Comparison of ENCODE assay signal across 9 mouse cellular contexts in the genomic region with DNA sequence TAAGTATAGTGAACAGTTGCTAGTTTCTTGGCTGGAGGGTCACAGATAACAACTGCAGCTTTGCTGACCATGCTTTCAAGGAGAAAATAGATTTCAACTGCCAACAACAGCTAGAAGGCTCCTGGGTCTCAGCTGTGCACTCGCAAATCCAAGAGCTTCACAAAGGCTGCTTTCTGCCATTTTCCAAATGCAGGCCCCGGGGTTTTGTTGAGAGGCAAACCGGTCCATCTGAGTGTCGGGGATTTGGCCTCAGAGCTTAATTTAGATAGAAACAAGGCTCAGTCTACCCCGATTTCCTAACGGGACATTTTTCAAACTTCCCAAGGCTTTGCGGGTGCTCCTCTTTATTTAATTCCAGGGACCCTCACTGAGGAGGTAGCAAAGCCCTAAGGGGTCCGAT. TPM values are rescaled to one million over a fixed set of nuclear protein-coding genes. Genes with fewer than 3 reads are reported as not detected.
A peak's percentile ranks its signal among the peaks of the same experiment; 100 is the strongest.
DNase-seq lines count a peak whose midpoint lies in the region; ATAC-seq and TF ChIP-seq lines count a peak whose summit lies in the region.
"Had no signal": no experiment of that assay in that cellular context is flagged by ENCODE, and none has a peak within 500 bp of the region (broad histone marks: within the 10 kb centered on the region; RNA-seq: fewer than 3 reads in every experiment).

No protein-coding gene starts in this region.

- no peak overlapping the region for H3K9ac ChIP-seq in hindbrain, embryonic 12.5 days
- no peak overlapping the region for H3K9ac ChIP-seq in hindbrain, postnatal 0 days (replicated peaks; ENCODE audit: low read length)
- peak overlapping the region; percentile 28 for H3K9ac ChIP-seq in ES-Bruce4 (ENCODE audit: low read depth, poor library complexity, severe bottlenecking)
- no peak overlapping the region for H3K9ac ChIP-seq in embryonic facial prominence, embryonic 14.5 days (ENCODE audit: low read depth, low read length)

- H3K9me3 ChIP-seq in hindbrain, embryonic 12.5 days (replicated peaks), result no peaks in the 10 kb centered on the region
- no peaks in the 10 kb centered on the region for H3K9me3 ChIP-seq in hindbrain, postnatal 0 days (ENCODE audit: low read length)
- H3K9me3 ChIP-seq in ES-Bruce4 (replicated peaks; ENCODE audit: control insufficient read depth, insufficient read depth, low read length, poor library complexity, severe bottlenecking), result no peaks in the 10 kb centered on the region
- no peaks in the 10 kb centered on the region for H3K9me3 ChIP-seq in embryonic facial prominence, embryonic 14.5 days (ENCODE audit: control insufficient read depth, low read length)

- H3K36me3 ChIP-seq in hindbrain, embryonic 12.5 days, result no peaks in the 10 kb centered on the region
- no peaks in the 10 kb centered on the region for H3K36me3 ChIP-seq in hindbrain, postnatal 0 days (ENCODE audit: insufficient read depth, low read length)
- H3K36me3 ChIP-seq in ES-Bruce4 (ENCODE audit: control insufficient read depth, insufficient read depth, low read length, poor library complexity, severe bottlenecking), result no peaks in the 10 kb centered on the region; the same call in 1 of the 2 replicates
- H3K36me3 ChIP-seq in embryonic facial prominence, embryonic 14.5 days (ENCODE audit: control insufficient read depth, insufficient read depth, low read length), result no peaks in the 10 kb centered on the region

- no peak for TF ChIP-seq EP300 in ES-Bruce4 (IDR thresholded peaks at IDR 0.05; ENCODE audit: insufficient read depth, low read depth, low read length)

- no peak for TF ChIP-seq POLR2A in ES-Bruce4 (IDR thresholded peaks at IDR 0.05; ENCODE audit: insufficient read depth, low read length)

- no peak for DNase-seq in hindbrain, postnatal 0 days (ENCODE audit: low spot score)
- DNase-seq in embryonic facial prominence, embryonic 14.5 days (ENCODE audit: low spot score), result no peak
- peak; percentile 47 for DNase-seq in liver
- no peak for DNase-seq in ovary, postnatal 14 days (ENCODE audit: low spot score)
- DNase-seq in thymus, postnatal 36 days, result no peak
- DNase-seq: layer of hippocampus, postnatal 36 days had no signal

- no peak for ATAC-seq in hindbrain, embryonic 12.5 days (ENCODE audit: low FRiP score)
- ATAC-seq in hindbrain, postnatal 0 days, result no peak
- ATAC-seq in embryonic facial prominence, embryonic 14.5 days (ENCODE audit: low read depth), result no peak; the same call in 1 of the 2 replicates
- ATAC-seq in megakaryocyte progenitor cell, adult 5-6 weeks (replicated peaks; ENCODE audit: poor library complexity), result no peak

- no peak overlapping the region for H3K4me3 ChIP-seq in hindbrain, embryonic 12.5 days
- no peak overlapping the region for H3K4me3 ChIP-seq in hindbrain, postnatal 0 days (ENCODE audit: low read length)
- H3K4me3 ChIP-seq in ES-Bruce4 (ENCODE audit: low read depth, low read length), result no peak overlapping the region
- no peak overlapping the region for H3K4me3 ChIP-seq in embryonic facial prominence, embryonic 14.5 days (ENCODE audit: low read depth, low read length)

- H3K4me1 ChIP-seq in hindbrain, embryonic 12.5 days, result peaks cover 28% of the 10 kb centered on the region
- H3K4me1 ChIP-seq in hindbrain, postnatal 0 days (ENCODE audit: insufficient read depth, low read length), result no peaks in the 10 kb centered on the region
- peaks cover 2% of the 10 kb centered on the region for H3K4me1 ChIP-seq in ES-Bruce4 (ENCODE audit: control insufficient read depth, insufficient read depth, low read length)
- peaks cover 53% of the 10 kb centered on the region for H3K4me1 ChIP-seq in embryonic facial prominence, embryonic 14.5 days (ENCODE audit: control insufficient read depth, insufficient read depth, low read length)

- WGBS in hindbrain, embryonic 12.5 days, result 51% methylated on average over 8 of the region's 8 CpGs
- WGBS in hindbrain, postnatal 0 days, result 60% methylated on average over 8 of the region's 8 CpGs
- 40% methylated on average over 8 of the region's 8 CpGs for WGBS in embryonic facial prominence, embryonic 14.5 days

- no peaks in the 10 kb centered on the region for H3K27me3 ChIP-seq in hindbrain, embryonic 12.5 days
- H3K27me3 ChIP-seq in hindbrain, postnatal 0 days (ENCODE audit: insufficient read depth, low read length), result no peaks in the 10 kb centered on the region
- H3K27me3 ChIP-seq in ES-Bruce4 (ENCODE audit: control insufficient read depth, insufficient read depth, low read length, poor library complexity, severe bottlenecking), result no peaks in the 10 kb centered on the region
- H3K27me3 ChIP-seq in embryonic facial prominence, embryonic 14.5 days (replicated peaks; ENCODE audit: control insufficient read depth, insufficient read depth, low read length), result no peaks in the 10 kb centered on the region

- H3K4me2 ChIP-seq in hindbrain, embryonic 12.5 days (replicated peaks), result no peak overlapping the region
- H3K4me2 ChIP-seq in hindbrain, postnatal 0 days (ENCODE audit: low read depth, low read length), result no peak overlapping the region
- H3K4me2 ChIP-seq in embryonic facial prominence, embryonic 14.5 days (ENCODE audit: low read depth, low read length), result peak overlapping the region; percentile 27; the same call in 1 of the 2 replicates

- peak overlapping the region; percentile 35; the same call in 1 of the 2 replicates for H3K27ac ChIP-seq in hindbrain, embryonic 12.5 days
- no peak overlapping the region for H3K27ac ChIP-seq in hindbrain, postnatal 0 days
- H3K27ac ChIP-seq in ES-Bruce4 (ENCODE audit: insufficient read depth, low read length), result no peak overlapping the region
- peak overlapping the region; percentile 78 for H3K27ac ChIP-seq in embryonic facial prominence, embryonic 14.5 days (replicated peaks; ENCODE audit: low read depth, low read length)

- TF ChIP-seq CTCF in hindbrain, postnatal 0 days (IDR thresholded peaks at IDR 0.05; ENCODE audit: low read depth), result no peak
- no peak for TF ChIP-seq CTCF in ES-Bruce4 (IDR thresholded peaks at IDR 0.05; ENCODE audit: low read depth, low read length)

RNA-seq across cellular contexts. Expression of a gene that starts 27.5 kb away (rescaled TPM):
- 41.0 and 41.1 TPM in 2 replicates for polyA plus RNA-seq in hindbrain, embryonic 12.5 days (2016; fragmentation: Nextera tagmentation; extraction: Ambion mirVana)
- 10.7 and 11.3 TPM in 2 replicates for total RNA-seq in hindbrain, postnatal 0 days (2014; rRNA removed)
- polyA plus RNA-seq in hindbrain, postnatal 0 days (2015; fragmentation: Nextera tagmentation; extraction: Ambion mirVana), result 7.0 and 8.8 TPM in 2 replicates
- polyA plus RNA-seq in ES-Bruce4 (2011; ENCODE audit: insufficient read depth, insufficient read length, low read depth, missing spikeins), result 89.3 and 93.2 TPM in 2 replicates
- 45.5 and 55.6 TPM in 2 replicates for polyA plus RNA-seq in embryonic facial prominence, embryonic 14.5 days (2014; fragmentation: Nextera tagmentation; extraction: Ambion mirVana)
- total RNA-seq in megakaryocyte progenitor cell, adult 5-6 weeks (2015), result 60.0 and 75.1 TPM in 2 replicates
- 82.4 and 96.9 TPM in 2 replicates for total RNA-seq in megakaryocyte progenitor cell, adult 5-6 weeks (2017)

Comparison
In these comparisons a context has a peak if more than half of its experiments do, and no peak if none do; other contexts are left out.
1. H3K27ac ChIP-seq: peak in hindbrain, embryonic 12.5 days (single experiment) and embryonic facial prominence, embryonic 14.5 days (single experiment); none in hindbrain, postnatal 0 days (single experiment) and ES-Bruce4 (single experiment).